Comparison of ENCODE assay signal across 15 mouse cellular contexts in genomic region chrX:69867601-69868000, GRCm38 (mm10).
"Had no signal": no experiment of that assay in that cellular context is flagged by ENCODE, and none has a peak within 500 bp of the region (broad histone marks: within the 10 kb centered on the region; RNA-seq: fewer than 3 reads in every experiment).

No protein-coding gene starts in this region.

- H3K4me3 ChIP-seq: layer of hippocampus, adult 2 months; limb, embryonic 10.5 days; midbrain, embryonic 10.5 days; neural tube, embryonic 13.5 days had no signal

- H3K4me1 ChIP-seq: limb, embryonic 10.5 days; midbrain, embryonic 10.5 days; neural tube, embryonic 13.5 days had no signal

- DNase-seq: kidney, postnatal 10 days; kidney, postnatal 4 days; lung, embryonic 14.5 days; lung, postnatal 10 days; lung, postnatal 4 days; midbrain, embryonic 14.5 days; right cerebral cortex, adult 18-20 months; right cerebral cortex, postnatal 25 days; thymus, postnatal 4 days had no signal

- H3K36me3 ChIP-seq: limb, embryonic 10.5 days; midbrain, embryonic 10.5 days; neural tube, embryonic 13.5 days had no signal

- H3K27me3 ChIP-seq: neural tube, embryonic 13.5 days had no signal

- H3K9me3 ChIP-seq: limb, embryonic 10.5 days; midbrain, embryonic 10.5 days; neural tube, embryonic 13.5 days had no signal

- H3K27ac ChIP-seq: layer of hippocampus, adult 2 months; limb, embryonic 10.5 days; midbrain, embryonic 10.5 days; neural tube, embryonic 13.5 days; stomach, postnatal 0 days had no signal

- H3K4me2 ChIP-seq: liver, embryonic 11.5 days; lung, embryonic 14.5 days; neural tube, embryonic 13.5 days had no signal

- H3K9ac ChIP-seq: lung, embryonic 14.5 days; neural tube, embryonic 13.5 days had no signal
